Mouse (Mus musculus): ENCODE results near the gene Pimreg. TPM values are rescaled to one million over a fixed set of nuclear protein-coding genes. Genes with fewer than 3 reads are reported as not detected.
A peak's percentile ranks its signal among the peaks of the same experiment; 100 is the strongest.

Pimreg gene
- total RNA-seq, 2 experiments from 2014 or later = 0.33 to 0.74 TPM

DNA sequence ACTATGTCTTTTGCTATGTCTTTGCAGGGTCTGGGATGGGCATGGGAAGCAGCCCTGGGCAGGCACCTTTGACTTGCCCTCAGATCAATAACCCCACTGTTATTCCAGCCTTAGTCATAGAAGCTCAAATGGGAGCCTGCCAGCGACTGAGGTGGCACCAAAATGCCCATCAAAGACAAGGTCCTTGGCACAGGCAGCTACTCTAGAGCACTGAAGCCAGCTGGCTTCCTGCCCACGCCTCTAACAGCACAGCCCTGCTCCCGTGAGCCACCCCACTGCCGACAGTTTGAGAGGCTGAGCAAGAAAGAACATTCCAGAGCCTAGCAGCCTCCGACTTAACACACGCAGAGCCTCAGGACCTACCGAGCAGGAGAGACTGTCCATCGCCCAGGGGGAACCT, 23.3 kb downstream of the Pimreg start:
- DNase-seq = peak; percentile 75 to 76

DNA sequence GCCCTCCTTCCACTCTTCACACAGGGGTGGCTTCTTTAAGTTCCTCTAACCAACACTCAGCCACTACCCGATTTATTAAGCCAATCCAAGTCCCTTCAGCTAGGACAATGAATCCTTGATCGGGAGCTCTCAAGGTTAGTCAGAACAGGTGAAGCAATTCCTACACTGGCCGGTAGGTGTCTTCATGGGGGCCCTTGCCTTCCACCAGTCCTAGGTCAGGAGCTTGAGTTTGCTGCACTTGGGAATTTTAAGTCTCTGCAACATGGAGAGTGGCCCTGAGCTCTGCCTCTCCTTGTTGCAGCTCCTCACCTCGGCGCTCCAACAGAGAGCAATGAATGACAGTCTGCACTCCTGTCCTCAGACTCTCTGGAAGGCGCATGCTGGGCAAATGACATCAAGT, 24.5 kb downstream of the Pimreg start:
- DNase-seq = peak in 1 of 2 experiments; percentile 30

DNA sequence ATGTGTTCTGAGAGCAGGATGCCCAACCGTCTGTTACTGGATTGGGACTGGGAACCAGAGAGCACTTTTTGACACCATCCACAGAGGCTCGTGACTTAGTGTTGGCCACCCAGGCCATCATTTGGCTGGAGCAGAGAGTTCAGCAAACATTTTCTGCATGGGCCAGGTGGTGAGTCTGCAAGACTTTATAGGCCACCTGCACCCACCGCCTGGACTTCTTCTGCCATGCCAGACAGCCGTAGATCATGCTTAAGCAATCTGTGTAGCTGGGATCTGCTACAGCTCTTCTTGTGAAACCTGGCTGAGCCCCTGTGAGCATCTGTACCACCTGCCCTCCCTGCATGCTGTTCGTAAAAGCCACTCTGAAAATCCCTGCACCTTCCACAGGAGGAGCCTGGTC, 25.5 kb downstream of the Pimreg start:
- DNase-seq = no peak

DNA sequence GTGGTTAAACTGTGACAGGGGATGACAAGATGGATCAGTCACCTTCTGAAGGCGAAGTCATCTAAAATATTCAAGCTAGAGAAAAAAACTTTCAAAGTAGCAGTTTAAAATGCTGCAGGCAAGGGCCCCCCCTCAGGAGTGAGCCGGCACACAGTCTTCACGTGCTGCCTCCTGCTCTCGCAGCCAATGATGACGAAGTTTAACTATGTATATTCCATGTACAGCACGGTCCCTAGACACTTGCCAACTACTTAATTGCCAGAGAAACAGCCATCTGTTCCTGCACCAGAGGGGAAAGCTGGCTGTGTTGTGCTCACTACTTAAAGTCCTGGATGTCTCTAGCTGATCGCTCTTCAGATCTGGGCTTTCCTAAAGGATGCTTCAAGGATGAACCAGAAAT, 26.2 kb downstream of the Pimreg start:
- DNase-seq = no peak

DNA sequence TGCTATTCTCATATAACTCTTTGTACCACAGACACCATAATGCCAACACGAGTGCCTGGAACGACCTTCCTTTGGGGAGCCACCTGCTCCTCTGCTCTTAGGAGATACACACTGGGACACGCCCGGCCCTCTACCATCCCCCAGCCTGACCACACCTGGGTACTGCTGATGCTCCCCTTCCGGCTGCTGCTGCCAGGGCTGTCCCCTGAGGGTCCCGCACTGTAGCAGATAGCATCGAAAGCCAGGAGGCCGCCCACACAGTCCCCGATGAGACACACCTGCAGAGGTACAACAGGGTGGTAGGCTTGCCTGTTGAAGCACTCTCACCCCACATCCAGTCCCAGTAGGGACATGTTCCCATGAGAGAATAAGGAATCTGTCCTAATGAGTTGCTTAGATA, 28.9 kb downstream of the Pimreg start:
- no peak for DNase-seq

DNA sequence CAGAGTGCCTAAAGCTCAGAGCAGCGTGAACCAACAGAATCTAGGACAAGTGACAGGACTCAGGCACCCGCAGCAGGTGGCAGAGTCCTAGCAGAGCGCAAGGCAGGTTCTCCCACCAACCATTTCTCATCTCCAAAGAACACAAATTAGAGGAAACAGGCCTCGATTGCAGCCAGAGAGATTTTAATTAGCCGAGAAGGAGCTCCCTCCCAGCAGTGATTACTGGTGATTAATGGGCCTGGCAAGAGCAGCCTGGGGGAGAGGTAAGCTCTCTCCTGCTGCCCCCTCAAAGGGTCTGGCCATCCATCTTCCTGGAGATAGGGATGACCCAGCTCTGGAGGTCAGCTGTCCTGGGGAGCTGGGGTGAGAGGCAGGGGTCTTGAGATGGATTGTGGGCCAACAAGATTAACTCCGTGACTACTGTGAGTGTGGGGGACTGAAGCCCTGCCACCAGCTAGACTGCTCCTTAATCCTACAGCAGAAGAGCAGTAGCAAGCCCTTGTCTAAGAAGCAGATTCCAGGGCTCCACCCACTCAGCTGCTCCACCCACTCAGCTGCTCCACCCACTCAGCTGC, 30.6 kb downstream of the Pimreg start:
- no peak for DNase-seq

DNA sequence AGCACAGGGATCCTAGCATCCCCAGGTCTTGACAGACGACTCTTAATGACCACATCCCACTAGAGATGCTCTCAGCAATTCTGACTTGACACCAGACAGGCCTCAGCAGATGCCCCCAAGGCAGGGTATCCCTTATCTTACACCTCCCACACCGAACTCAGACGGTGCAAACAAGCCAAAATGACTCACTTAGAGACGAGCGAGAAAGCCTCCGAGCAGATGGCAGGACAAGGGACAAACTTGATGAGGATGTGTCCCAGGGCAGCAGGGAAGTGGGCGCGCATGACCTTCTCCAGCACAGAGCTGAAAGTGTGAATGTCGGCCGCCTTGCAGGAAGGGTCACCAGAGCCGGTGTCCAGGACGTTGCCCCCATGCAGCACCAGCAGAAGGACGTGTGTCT, 32.4 kb downstream of the Pimreg start:
- no peak for DNase-seq

DNA sequence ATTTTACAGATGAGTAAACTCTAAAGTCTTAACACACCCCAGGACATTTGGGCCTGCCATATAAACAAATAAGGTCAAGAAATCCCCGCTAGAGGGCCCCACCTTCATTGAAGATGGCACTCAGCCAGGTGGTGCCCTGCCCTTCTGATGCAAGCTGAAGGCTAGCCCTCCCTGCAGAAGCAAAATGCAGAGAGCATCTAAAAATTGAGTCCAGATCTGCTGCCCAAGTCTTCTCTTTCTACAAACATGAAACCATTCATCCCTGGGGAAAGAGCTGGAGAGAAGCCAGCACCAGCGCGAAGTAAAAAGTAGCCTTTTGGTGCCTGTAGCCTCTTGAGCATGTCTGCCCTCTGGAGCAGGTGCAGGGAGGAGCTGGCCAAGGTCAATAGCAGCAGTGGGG, 36.2 kb downstream of the Pimreg start:
- no peak for DNase-seq

DNA sequence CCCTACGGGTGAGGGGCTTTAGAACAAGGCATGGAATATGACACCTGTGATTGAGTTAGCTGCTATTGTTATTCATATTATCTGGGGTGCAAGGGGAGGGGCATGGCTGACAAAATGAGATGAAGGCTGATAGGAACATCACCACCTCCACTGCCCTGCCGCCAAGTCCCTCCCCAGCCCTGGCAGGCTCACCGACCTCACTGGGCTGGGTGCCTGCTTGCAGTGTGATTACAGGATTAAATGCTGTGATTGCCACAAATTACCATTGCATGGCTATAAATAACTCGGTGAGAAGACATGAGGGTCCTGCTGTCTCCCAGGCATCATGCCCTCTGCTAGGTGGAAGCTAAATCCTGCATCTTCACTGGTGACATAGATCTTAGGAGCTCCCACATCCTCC, 36.8 kb downstream of the Pimreg start:
- peak in 1 of 2 experiments; percentile 21 for DNase-seq

DNA sequence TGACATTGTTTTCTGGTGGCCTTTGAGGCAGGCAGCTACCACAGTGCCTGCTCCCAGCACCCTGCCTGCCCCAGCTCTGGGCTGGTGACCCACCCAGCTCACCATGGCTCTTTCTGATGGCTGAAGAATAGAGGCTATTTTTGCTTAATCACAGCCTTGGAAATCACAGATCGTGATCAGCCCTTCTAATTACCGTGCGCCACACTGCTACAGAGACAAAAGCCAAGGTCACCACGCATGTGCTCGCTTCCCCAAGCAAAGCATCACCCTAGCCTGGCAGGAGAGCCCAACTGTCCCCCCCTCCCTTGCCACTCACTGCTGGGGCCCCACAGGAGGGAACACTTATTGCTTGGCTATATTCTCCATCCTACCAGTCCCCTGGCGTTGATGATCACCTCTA, 38.6 kb downstream of the Pimreg start:
- DNase-seq = no peak

DNA sequence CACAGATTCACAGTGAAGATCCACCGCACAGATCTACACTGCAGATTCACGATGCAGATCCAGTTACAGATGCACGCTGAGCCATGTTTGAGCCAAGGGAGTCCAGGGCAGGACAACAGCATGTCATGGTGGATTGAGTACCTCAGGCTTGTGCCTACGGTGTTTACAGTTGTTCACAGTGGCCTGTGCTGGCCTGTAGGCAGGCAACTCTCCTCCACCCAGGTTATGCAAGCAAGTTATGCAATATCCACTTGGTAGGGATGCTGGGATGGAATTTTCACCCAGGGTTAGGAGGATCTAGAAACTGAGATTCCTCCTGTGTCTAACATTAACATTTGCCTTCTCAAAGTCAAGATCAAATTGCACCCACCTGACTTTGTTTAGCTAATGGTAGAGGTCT, 40.8 kb downstream of the Pimreg start:
- DNase-seq = no peak

DNA sequence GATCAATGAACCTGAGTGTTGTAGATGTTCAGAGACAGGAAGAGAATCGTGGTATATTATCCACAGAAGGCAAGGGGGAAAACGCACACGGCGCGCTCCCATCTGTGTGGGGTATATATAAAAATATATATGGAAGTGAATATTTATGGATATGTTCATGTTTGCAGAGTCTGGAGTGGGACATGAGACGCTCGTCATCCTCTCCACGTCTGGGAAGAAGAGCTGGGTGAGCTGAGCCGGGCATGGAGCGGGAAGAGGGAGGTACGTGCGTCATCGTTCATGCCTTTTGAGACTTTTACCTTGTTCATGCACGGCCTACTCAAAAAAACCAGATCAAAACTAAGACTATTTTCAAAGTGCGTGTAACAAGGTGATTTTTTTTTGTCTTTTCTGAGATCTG, 42.5 kb downstream of the Pimreg start:
- no peak for DNase-seq

DNA sequence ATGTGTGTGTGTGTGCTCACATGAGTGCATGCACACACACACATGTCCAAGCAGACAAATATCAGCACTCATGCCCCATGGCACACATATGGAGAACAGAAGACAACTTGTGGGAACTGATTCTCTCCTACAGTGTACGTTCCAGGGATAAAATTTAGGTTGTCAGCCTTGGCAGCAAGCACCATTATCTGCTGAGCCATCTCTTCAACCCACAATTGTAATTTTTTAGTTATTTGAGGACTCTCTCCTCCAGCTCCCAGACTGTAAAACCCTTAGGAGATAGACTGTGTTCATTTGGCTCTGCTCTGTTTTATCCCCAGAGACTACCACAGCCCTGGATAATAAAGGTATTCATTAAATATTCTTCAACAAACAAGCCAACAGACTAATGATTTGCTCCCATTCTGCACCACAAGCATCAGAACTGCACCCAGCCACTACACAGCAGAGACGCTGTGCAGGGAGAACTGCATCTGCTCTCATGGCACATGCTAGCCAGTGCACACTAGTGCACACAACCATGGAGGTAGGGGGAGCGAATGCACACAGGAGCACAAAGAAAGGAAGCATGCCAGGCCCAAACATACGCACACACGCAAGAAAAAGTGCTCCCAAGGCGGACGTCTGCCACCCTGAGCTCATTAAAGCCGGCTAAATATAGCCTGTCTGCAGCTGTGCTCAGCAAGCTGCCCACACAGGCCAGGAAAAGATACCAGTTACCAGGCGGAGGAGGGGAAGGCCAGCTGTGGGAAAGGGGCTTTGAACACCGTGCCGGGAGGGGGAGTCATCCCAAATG, 44.6 kb downstream of the Pimreg start:
- DNase-seq = peak; percentile 32 to 37

DNA sequence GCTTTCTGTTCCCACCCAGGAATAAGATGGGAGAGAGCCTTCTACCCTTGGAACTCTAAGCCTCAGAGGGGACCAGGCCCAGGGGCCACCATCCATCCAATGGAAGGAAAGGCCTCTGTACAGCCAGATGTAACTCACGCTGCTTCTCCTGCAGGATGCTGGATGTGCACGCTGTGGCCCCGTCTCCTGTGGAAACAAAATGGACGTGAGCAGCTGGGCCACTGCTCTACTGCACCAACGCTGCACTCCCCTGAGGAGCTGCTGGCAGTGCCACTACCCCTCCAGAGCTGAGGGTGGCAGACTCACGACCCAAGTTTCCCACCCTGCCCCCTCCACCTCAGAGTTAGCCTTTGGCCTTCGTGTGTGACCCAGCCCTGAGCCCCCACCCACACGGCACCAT, 50.6 kb downstream of the Pimreg start:
- DNase-seq = no peak

DNA sequence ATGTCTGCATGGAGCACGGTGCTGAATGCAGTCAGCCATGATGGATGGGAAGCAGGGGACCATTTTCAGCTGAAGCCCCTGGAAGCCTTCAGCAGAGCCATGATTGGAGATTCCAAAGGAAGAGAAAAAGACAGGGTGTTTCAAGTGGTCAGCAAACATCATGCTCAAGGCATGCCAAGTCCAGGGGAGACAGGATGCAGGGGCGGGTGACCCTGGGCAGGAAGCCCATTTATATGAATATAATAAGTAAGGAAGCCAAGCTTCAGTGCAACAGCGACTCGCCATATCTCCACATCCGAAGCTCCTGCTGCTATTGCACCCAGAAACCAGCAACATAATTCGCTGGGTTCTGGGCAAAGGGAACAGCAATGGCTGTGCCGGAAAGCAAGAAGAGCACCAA, 52.6 kb downstream of the Pimreg start:
- DNase-seq = peak; percentile 35 to 51

DNA sequence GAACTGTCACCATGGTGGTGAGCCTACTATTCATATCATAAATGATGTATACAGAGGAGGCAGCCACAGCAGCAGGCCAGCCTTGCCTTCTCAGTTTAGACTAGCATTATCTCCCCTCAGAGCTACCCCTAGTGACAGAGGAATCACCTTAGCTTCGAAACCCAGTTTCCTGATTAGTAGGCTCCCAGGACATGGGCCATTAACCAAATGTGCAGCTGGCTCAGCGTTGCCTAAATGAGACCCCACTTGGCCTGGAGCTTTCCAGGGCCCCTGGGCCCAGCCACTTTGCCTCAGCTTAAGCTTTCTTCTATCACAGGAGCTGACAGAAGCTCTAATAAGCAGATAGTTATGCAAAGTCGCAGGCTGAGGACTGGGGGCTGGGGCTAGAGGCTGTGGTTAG, 54.2 kb downstream of the Pimreg start:
- no peak for DNase-seq

Other genes starting within 250 kb of the Pimreg start
- not detected for gene Aipl1, start 4.5 kb upstream of the Pimreg start, total RNA-seq (2021)
- gene Pitpnm3, start 93.7 kb downstream of the Pimreg start, total RNA-seq (2021) = 1 to 10 TPM; 1.1 to 1.3 TPM
- gene Gm43951, start 164.8 kb downstream of the Pimreg start, total RNA-seq (2021) = under 1 TPM; 0.13 to 0.15 TPM
- gene 4933427D14Rik, start 165.4 kb downstream of the Pimreg start, total RNA-seq (2021) = 1 to 10 TPM; 1.9 to 2.4 TPM
- 10 to 100 TPM; 40.3 to 46.9 TPM for gene Txndc17, start 165.5 kb downstream of the Pimreg start, total RNA-seq (2021)
- gene Med31, start 173.6 kb downstream of the Pimreg start, total RNA-seq (2021) = 10 to 100 TPM; 10.4 to 10.7 TPM
- gene Slc13a5, start 225.2 kb downstream of the Pimreg start, total RNA-seq (2021) = not detected

All from heart, adult 18-20 months (tissue).